Mouse (Mus musculus): Measurements from ENCODE around the gene Safb. TPM values are rescaled to one million over a fixed set of nuclear protein-coding genes. Genes with fewer than 3 reads are reported as not detected.

Gene Safb
- polyA plus RNA-seq, 2 experiments from 2014 or later: 52.6 to 55.0 TPM

DNA sequence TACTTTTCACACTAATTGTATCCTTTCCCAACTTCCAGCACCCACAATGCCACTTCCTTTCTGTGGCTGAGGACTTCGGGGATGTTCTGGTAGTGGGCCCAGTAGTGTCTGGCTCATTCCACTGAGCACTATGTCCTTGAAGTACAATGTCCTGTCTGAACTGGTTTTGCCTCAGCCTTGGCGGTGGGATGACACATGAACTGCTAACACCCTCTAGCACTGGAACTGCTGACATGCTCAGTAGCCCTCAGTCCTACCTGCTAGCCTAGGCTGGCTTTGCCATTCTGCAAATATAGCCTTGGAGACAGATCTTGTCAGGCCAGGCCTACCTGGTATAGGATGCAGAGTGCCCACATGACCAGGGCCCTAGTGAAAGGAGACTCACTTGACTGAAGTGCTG is 22.8 kb upstream of the Safb start:
- no peak for ATAC-seq

- no peak for ATAC-seq
These were observed 18.3 kb upstream of the Safb start for GRCm38 (mm10) chr17:56566293-56566692.

- ATAC-seq: no peak
These were observed 17.7 kb upstream of the Safb start for GRCm38 (mm10) chr17:56566918-56567317.

GRCm38 (mm10) chr17:56567370-56567769 is 17.3 kb upstream of the Safb start:
- ATAC-seq: no peak

DNA sequence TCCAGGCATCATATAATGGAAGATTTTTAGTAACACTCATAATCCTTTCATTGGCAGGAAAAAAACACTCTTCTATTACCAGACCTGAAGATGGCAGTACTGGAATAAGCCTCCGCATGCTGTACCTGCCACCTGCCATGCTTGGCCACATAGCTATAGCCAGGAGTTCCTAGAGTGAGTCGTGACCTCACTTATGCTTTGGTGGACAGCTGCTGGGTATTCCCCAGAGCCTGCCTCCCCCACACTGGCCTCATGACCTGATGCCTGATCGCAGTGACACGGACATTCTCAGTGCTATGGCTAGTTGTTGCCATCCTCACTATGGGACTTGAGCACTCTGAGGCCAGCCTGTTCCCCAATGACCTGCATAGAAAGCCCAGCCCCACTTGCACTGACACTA is 14.3 kb upstream of the Safb start:
- ATAC-seq: no peak

DNA sequence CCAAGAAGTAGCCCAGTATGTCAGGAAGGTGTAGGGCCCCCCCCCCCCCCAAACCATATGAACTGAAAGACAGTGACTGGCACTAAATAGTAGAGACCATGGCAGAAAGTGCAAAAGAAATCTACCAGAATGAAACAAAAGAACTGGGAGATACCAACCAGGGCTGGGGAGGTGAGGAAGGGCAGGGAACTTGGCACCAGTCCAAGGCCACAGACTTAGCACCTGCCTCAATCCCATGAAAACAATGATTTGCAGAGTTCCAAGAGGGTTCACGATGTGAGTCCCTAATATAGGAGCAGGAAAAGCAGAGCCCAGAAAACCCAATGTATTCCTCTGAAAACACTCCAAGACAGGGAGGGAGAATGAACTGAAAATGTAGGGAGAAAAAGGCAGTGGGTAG is 12.5 kb upstream of the Safb start:
- ATAC-seq: no peak

GRCm38 (mm10) chr17:56572939-56573338 is 11.7 kb upstream of the Safb start:
- no peak for ATAC-seq

- no peak for ATAC-seq
These were observed 1.6 kb upstream of the Safb start for GRCm38 (mm10) chr17:56583071-56583470.

GRCm38 (mm10) chr17:56583611-56584256 is 891 bp upstream of the Safb start:
- no peak for ATAC-seq

DNA sequence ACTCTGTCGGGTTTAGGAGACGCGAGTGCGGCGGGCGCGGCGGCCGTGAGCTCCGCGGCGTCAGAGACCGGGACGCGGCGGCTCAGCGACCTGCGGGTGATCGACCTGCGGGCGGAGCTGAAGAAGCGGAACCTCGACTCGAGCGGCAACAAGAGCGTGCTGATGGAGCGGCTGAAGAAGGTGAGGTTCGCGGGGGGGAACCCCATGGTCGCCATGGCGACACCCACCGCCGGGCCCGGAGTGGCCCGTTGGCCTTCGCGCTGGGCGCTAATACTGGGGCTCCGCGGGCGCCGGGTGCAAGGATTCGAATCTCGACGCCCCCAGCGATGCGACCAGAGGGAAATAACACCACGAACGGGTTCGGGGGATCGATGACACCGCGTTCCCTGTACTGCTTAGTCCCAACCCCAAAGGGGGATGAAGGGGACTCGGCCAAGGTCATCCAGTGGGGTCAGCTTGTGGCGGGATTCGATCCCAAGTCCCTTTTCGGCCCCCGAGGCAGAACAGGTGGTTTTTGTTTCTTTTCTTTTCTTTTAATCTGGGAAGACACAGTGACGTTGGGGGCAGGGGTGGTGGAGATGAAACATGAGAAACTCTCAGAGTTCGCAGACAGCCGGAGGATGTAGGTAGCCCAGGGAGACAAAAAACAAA is 671 bp downstream of the Safb start:
- peak; percentile 33 for ATAC-seq

DNA sequence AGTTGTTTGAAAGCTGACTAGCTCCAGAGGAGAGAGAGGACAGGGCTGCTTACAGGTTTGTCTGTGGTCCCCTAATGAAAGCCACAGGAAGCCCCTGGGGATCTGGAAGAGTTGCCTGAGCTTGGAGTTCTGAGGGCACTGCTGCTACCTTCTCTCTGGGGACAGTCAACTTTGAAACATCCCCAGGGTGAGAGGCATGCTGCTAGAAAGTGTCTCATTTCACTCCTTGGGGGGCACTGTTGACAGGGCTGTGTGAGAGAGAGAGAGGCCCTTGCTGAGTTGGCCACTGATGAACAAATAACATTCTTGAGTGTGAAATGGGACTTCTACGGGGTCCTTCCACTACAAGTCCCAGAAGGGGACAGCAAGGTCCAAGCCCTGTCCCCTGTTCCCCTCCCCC is 3.1 kb downstream of the Safb start:
- ATAC-seq: no peak

GRCm38 (mm10) chr17:56588921-56589320 is 4.3 kb downstream of the Safb start:
- ATAC-seq: no peak

- ATAC-seq: no peak
These were observed 7.9 kb downstream of the Safb start for GRCm38 (mm10) chr17:56592553-56592952.

GRCm38 (mm10) chr17:56593527-56594271 is 9.1 kb downstream of the Safb start:
- no peak for ATAC-seq

DNA sequence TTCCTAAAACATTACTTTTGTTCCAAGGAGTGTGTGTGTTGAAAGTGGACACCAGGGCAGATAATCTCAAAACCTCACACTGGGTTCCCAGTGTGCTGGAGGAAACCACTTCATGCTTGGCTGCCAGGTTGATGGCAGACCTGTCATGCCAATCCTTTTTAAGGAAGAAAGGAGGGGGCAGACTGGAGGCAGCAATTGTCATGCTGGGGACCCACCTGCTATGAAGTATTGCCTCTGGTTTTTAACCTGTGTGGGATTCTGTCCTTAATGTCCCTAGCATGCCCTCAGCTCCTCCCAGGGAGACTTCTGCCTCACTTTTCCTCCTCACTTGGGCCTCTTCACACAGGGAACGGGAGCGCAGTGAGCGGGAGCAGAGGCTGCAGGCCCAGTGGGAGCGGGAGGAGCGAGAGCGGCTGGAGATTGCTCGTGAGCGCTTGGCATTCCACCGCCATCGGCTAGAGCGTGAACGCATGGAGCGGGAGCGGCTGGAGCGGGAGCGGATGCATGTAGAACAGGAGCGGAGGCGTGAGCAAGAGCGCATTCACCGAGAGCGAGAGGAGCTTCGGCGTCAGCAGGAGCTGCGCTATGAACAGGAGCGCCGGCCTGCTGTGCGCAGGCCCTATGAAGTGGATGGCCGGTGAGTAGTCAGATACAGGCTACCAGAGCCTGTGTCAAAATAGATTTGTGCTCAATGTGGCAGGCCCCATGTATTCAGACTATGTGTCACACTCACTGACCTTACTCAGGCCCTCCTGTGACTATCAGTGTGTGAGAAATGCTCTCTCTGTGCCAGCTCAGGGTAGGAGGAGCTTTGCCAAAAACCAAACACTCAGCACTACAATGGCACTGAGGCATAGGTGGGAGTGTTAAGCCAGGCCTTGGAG is 18.8 kb downstream of the Safb start:
- ATAC-seq: no peak

- ATAC-seq: no peak
These were observed 19.4 kb downstream of the Safb start for GRCm38 (mm10) chr17:56604070-56604380.

- ATAC-seq: no peak
These were observed 19.8 kb downstream of the Safb start for GRCm38 (mm10) chr17:56604422-56604821.

DNA sequence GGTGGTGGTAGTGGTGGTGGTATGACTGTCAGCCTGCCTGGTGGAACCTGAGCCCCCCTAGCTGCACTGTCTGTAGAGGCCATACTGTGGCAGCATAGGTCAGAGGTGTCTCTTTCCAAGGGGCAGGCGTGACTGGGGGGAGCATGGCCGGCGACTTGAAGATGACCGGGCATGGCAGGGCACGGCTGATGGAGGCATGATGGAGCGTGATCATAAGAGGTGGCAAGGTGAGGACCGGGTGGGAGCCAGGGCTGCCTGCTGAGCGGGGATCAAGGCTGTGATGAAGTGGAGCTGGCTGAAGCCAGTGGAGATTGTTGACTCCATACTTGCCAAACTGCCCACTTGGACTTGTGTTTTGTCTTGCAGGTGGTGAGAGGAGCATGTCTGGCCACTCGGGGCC is 20.8 kb downstream of the Safb start:
- ATAC-seq: no peak

DNA sequence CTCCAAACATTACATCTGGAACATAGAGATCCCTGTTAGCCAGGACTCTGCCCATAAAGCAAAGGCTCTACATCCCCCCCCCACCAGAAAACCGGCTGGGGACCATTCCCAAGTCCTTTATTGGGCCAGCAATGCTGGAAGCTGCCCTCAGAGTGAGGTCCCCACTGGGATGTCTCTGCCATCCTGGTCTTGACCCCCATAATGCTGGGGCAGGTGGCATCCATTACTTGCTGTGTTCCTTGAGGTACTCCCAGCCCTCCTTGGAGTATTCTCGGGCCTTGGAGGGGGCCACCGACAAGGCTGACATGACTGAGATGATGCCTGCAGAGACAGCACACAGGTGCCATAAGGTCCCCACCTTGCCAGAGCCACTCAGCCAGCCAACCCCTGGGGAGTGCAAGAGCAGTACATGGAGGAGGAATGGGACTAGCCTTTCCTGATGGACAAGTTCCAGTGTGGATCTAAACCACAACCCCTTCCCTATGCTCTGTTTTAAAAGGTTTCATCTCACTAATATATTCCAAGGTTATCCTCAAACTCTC is 23.0 kb downstream of the Safb start:
- no peak for ATAC-seq

DNA sequence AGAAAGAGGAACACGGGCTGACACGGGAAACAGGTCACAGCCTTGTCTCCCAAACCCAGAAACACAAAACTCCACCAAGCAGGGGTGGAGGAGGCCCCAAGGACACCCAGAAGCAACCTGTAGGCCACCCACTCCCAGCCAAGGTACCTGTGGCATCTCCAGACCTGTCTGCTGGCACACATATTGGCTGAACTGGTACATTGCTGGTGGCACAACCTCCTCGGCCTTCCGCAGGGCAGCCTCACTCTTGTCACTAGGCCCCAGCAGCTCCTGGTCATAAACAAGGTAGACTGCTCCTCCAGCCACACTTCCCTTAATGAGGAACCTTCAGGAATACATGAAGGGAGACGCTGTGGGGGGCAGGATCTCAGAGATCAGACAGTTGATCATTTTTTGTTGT is 24.1 kb downstream of the Safb start:
- no peak for ATAC-seq

- ATAC-seq: peak; percentile 87
These were observed 25.0 kb downstream of the Safb start, which contains the start of gene 2410015M20Rik for GRCm38 (mm10) chr17:56609452-56610171. 2410015M20Rik (minus strand) TSS chr17:56609771.

DNA sequence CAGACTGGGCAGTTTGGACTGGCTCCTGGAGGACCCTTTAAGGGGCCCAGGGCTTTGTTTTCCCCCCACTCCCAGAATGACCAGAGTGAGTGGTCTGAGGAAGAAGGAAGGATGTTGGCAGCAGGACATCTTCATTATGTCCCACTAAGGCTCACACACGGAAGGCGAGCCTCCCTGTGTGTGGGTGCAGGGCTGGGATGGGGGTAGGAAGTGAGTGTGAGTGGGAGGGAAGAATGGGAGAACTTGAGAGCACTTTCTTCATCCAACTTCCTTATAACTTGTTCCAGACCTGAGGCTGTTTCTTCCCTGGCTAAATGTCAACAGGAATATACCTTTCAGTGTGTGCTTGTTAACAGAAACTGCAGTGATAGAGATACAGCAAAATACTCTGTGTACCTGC is 26.7 kb downstream of the Safb start:
- no peak for ATAC-seq

All from CD4-positive, CD25-positive, alpha-beta regulatory T cell, adult 4 months (primary cell).